ENCODE assay signal across 8 mouse cellular contexts in the genomic region with DNA sequence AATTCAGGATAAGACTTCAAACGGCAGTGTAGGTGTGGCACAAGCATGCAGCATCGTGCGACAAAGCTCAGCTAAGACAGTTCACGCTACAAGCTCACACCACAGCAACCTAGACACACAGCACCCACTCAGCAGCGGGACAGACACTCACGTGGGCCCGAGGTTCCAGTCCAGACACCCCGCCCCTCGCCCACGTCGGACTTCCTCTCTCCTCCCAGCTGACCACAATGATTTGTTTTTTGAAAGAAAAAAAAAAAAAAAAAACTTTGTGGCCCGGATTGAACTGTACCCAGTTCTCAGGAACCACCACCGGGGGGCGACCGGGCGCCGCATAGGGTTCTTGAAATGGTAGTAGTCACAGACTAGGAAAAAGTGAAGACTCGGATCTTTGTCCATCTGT. TPM values are rescaled to one million over a fixed set of nuclear protein-coding genes. Genes with fewer than 3 reads are reported as not detected.
DNase-seq lines count a peak whose midpoint lies in the region; ATAC-seq and TF ChIP-seq lines count a peak whose summit lies in the region.

No protein-coding gene starts in this region.

- peaks cover 14% of the 10 kb centered on the region for H3K27me3 ChIP-seq in megakaryocyte, embryonic 14.5 days (replicated peaks)

- H3K4me3 ChIP-seq in gastrocnemius, adult 2 months, result peak overlapping the region; percentile 76
- peak overlapping the region; percentile 93 for H3K4me3 ChIP-seq in megakaryocyte, embryonic 14.5 days (replicated peaks)

- no peaks in the 10 kb centered on the region for H3K9me3 ChIP-seq in megakaryocyte, embryonic 14.5 days

- peak; percentile 74 for ATAC-seq in common myeloid progenitor, adult 5-6 weeks (replicated peaks; ENCODE audit: low read depth, poor library complexity, severe bottlenecking)

- peaks cover 45% of the 10 kb centered on the region for H3K4me1 ChIP-seq in megakaryocyte, embryonic 14.5 days

- peaks cover 18% of the 10 kb centered on the region for H3K36me3 ChIP-seq in megakaryocyte, embryonic 14.5 days (replicated peaks; ENCODE audit: low read length)

- intact Hi-C loops in gastrocnemius, adult 2 months (cut with DNase I), result loop anchor here (1.0 to 10.0 kb wide), 2 partner anchors 49 to 681 kb away; partner anchors contain the start of genes Grik5 and Zfp574

- peak overlapping the region; percentile 97 for H3K27ac ChIP-seq in gastrocnemius, adult 2 months

- DNase-seq in WW6 (ENCODE audit: low read depth, low spot score), result peak; percentile 46
- DNase-seq in gastrocnemius, adult 2 months, result peak; percentile 93
- DNase-seq in hindlimb bud, embryonic 11.5 days (ENCODE audit: extremely low spot score, low read depth, low spot score), result peak; percentile 41
- peak; percentile 81 to 88 for DNase-seq in left cerebral cortex, adult 8-10 months (ENCODE audit: low spot score in 2 of 2)
- peak; percentile 93 to 94 for DNase-seq in right cerebral cortex, postnatal 10 days (ENCODE audit: low spot score in 2 of 2)
- DNase-seq in urinary bladder, postnatal 25 days (ENCODE audit: low spot score), result peak; percentile 86

- no peak; the same call in 1 of the 2 replicates for TF ChIP-seq CTCF in gastrocnemius, adult 2 months (IDR thresholded peaks at IDR 0.05)

RNA-seq across cellular contexts. Expression of gene Hnrnpul1, which starts 1.5 kb away (rescaled TPM):
- total RNA-seq in common myeloid progenitor, adult 5-6 weeks (2017), result 128 and 173 TPM in 2 replicates
- total RNA-seq in gastrocnemius, adult 2 months (2021), result 10 to 100 TPM; 66.3 to 72.8 TPM
- 100 to 1,000 TPM; 102 to 118 (median 109) TPM for total RNA-seq in left cerebral cortex, adult 8-10 months (2022)
- polyA plus RNA-seq in megakaryocyte, embryonic 14.5 days (2012; ENCODE audit: insufficient read depth, low replicate concordance), result 168 and 350 TPM in 2 replicates

RNA-seq across cellular contexts. Expression of gene Axl, which starts 32.5 kb away (rescaled TPM):
- total RNA-seq in common myeloid progenitor, adult 5-6 weeks (2017), result 0.96 and 4.0 TPM in 2 replicates
- 10 to 100 TPM; 39.9 to 48.6 TPM for total RNA-seq in gastrocnemius, adult 2 months (2021)
- total RNA-seq in left cerebral cortex, adult 8-10 months (2022), result 10 to 100 TPM; 37.9 to 58.3 (median 45.8) TPM
- 7.4 and 18.0 TPM in 2 replicates for polyA plus RNA-seq in megakaryocyte, embryonic 14.5 days (2012; ENCODE audit: insufficient read depth, low replicate concordance)

RNA-seq across cellular contexts. Expression of gene Ccdc97, which starts 37.1 kb away (rescaled TPM):
- total RNA-seq in common myeloid progenitor, adult 5-6 weeks (2017), result 11.9 and 17.5 TPM in 2 replicates
- 10 to 100 TPM; 39.4 to 44.3 TPM for total RNA-seq in gastrocnemius, adult 2 months (2021)
- total RNA-seq in left cerebral cortex, adult 8-10 months (2022), result 10 to 100 TPM; 57.8 to 60.7 (median 58.4) TPM
- 30.5 and 39.5 TPM in 2 replicates for polyA plus RNA-seq in megakaryocyte, embryonic 14.5 days (2012; ENCODE audit: insufficient read depth, low replicate concordance)

Comparison
In these comparisons a context has a peak if more than half of its experiments do, and no peak if none do; other contexts are left out.
1. Peak in every context shown above with its lines: DNase-seq, ATAC-seq, H3K4me3 ChIP-seq and H3K27ac ChIP-seq.
2. DNase-seq: peak in every context shown above with its lines; median percentile 94 in right cerebral cortex, postnatal 10 days; 93 in gastrocnemius, adult 2 months; 86 in urinary bladder, postnatal 25 days; 84 in left cerebral cortex, adult 8-10 months; 46 in WW6; 41 in hindlimb bud, embryonic 11.5 days.